Mouse (Mus musculus): ENCODE measurements around the gene Nin.

Gene Nin

GRCm38 (mm10) chr12:70119552-70119951 lies 6.0 kb upstream of the Nin start:
- DNase-seq (ENCODE audit: low spot score): no peak

GRCm38 (mm10) chr12:70118721-70119345 lies 5.3 kb upstream of the Nin start:
- DNase-seq (ENCODE audit: low spot score): peak; percentile 59

- no peak for DNase-seq (ENCODE audit: low spot score)
Observed at GRCm38 (mm10) chr12:70117146-70117545, 3.6 kb upstream of the Nin start.

GRCm38 (mm10) chr12:70112090-70112383 lies 1.5 kb downstream of the Nin start:
- DNase-seq (ENCODE audit: low spot score): no peak

- DNase-seq (ENCODE audit: low spot score): no peak
Observed at GRCm38 (mm10) chr12:70111367-70112089, 2.0 kb downstream of the Nin start.

- no peak for DNase-seq (ENCODE audit: low spot score)
Observed at GRCm38 (mm10) chr12:70111117-70111366, 2.5 kb downstream of the Nin start.

GRCm38 (mm10) chr12:70110375-70111116 lies 3.0 kb downstream of the Nin start:
- DNase-seq (ENCODE audit: low spot score): no peak

GRCm38 (mm10) chr12:70109921-70110320 lies 3.6 kb downstream of the Nin start:
- DNase-seq (ENCODE audit: low spot score): no peak

- DNase-seq (ENCODE audit: low spot score): no peak
Observed at GRCm38 (mm10) chr12:70108104-70108503, 5.4 kb downstream of the Nin start.

GRCm38 (mm10) chr12:70106508-70106907 lies 7.0 kb downstream of the Nin start:
- no peak for DNase-seq (ENCODE audit: low spot score)

- no peak for DNase-seq (ENCODE audit: low spot score)
Observed at GRCm38 (mm10) chr12:70105885-70106284, 7.6 kb downstream of the Nin start.

- no peak for DNase-seq (ENCODE audit: low spot score)
Observed at GRCm38 (mm10) chr12:70104776-70105420, 8.6 kb downstream of the Nin start.

GRCm38 (mm10) chr12:70104199-70104598 lies 9.3 kb downstream of the Nin start:
- DNase-seq (ENCODE audit: low spot score): no peak

- DNase-seq (ENCODE audit: low spot score): no peak
Observed at GRCm38 (mm10) chr12:70103257-70103656, 10.3 kb downstream of the Nin start.

- DNase-seq (ENCODE audit: low spot score): no peak
Observed at GRCm38 (mm10) chr12:70102426-70102825, 11.1 kb downstream of the Nin start.

GRCm38 (mm10) chr12:70101823-70102222 lies 11.7 kb downstream of the Nin start:
- no peak for DNase-seq (ENCODE audit: low spot score)

- DNase-seq (ENCODE audit: low spot score): no peak
Observed at GRCm38 (mm10) chr12:70097901-70098300, 15.6 kb downstream of the Nin start.

- no peak for DNase-seq (ENCODE audit: low spot score)
Observed at GRCm38 (mm10) chr12:70097316-70097715, 16.2 kb downstream of the Nin start.

GRCm38 (mm10) chr12:70093266-70093893 lies 20.1 kb downstream of the Nin start:
- DNase-seq (ENCODE audit: low spot score): no peak

GRCm38 (mm10) chr12:70088297-70088696 lies 25.2 kb downstream of the Nin start:
- no peak for DNase-seq (ENCODE audit: low spot score)

GRCm38 (mm10) chr12:70085351-70085750 lies 28.2 kb downstream of the Nin start:
- no peak for DNase-seq (ENCODE audit: low spot score)

GRCm38 (mm10) chr12:70084198-70084597 lies 29.3 kb downstream of the Nin start:
- no peak for DNase-seq (ENCODE audit: low spot score)

- DNase-seq (ENCODE audit: low spot score): no peak
Observed at GRCm38 (mm10) chr12:70083737-70084136, 29.8 kb downstream of the Nin start.

Measured in layer of hippocampus, adult 9-10 months (tissue).